Mouse (Mus musculus) right cerebral cortex, postnatal 10 days (tissue): ENCODE data around the gene Galnt14.

Source experiments
- DNase-seq, 2 experiments: peaks; one replicate each; pipeline ENCODE4 v3.0.0; 2021; ENCODE audit warnings: low spot score in 2 of 2

Galnt14 gene

DNA sequence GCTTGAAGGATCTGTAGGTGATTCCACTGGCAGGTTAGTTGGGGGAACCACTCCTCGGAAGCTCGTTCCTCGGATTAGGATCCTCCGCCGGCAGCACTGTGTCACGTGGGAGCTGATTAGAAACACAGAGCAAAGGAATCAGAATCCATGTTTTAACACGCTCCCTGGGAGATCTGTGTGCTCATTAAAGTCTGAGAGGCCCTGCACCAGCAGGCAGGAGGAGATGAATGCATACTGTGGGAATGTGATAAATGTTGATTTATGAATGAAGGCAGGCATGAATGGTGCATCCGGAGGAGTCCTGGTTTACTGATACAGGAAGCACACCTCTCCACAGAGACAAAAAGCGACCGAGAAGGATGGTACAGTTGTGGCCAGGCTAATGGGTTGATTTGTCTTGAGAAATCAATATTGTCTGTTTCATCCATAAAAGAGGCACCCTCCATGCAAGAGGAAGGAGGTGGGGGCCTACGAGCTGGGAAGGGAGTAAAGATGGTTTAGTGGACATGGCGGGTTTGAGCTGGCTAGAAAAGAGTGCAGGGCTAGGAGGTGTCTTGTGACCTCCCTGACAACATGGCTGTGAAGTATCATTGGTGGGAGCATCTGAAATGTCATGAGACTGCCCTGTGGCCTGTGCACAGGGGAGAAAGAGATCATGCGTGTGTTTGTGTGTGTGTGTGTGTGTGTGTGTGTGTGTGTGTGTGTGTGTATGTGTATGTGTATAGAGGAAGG is 202.3 kb downstream of the Galnt14 start:
- no peak for DNase-seq

- no peak for DNase-seq
These were observed 206.1 kb downstream of the Galnt14 start for GRCm38 (mm10) chr17:73504111-73504510.

DNA sequence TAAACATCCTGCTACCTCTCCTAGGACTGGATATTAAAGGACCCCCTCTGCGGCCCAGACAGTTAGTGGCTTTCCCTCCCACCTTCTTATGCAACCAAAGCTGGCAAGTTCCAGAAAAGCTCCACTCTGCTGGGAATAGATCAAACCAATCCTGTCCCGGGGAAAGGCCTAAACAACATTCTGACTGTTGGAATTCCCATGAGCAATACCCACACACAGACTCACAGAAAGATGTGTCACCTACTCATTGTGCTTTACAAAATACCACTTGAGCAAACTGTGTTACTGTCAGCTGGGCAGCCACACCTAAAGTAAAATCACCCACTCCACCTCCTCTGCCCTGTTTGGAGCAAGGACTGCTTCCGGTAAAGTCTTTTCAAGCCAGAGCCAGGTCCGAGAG is 207.6 kb downstream of the Galnt14 start:
- DNase-seq, result no peak

- peak; percentile 28 to 35 for DNase-seq
These were observed 220.7 kb downstream of the Galnt14 start for GRCm38 (mm10) chr17:73489519-73489918.

DNA sequence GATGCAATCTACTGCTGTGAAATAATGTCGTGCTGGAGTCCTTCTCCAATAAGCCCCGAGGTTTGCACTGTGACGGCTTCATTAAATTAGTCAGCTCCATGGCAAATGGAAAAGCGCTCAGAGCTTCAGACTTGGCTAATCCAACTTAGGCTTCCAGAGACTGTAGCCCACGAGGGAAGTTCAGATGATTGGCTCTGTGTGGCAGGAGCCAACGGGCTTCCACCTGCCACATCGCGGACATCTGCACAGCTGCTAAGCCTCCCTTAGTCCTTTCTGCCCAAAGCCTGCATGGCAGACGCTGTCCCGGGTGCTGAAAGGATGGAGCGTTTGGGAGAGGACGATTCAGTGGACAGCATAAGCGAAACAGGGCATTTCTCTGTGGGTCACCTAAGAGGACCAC is 222.5 kb downstream of the Galnt14 start:
- no peak for DNase-seq

GRCm38 (mm10) chr17:73487380-73487779 is 222.9 kb downstream of the Galnt14 start:
- no peak for DNase-seq

DNA sequence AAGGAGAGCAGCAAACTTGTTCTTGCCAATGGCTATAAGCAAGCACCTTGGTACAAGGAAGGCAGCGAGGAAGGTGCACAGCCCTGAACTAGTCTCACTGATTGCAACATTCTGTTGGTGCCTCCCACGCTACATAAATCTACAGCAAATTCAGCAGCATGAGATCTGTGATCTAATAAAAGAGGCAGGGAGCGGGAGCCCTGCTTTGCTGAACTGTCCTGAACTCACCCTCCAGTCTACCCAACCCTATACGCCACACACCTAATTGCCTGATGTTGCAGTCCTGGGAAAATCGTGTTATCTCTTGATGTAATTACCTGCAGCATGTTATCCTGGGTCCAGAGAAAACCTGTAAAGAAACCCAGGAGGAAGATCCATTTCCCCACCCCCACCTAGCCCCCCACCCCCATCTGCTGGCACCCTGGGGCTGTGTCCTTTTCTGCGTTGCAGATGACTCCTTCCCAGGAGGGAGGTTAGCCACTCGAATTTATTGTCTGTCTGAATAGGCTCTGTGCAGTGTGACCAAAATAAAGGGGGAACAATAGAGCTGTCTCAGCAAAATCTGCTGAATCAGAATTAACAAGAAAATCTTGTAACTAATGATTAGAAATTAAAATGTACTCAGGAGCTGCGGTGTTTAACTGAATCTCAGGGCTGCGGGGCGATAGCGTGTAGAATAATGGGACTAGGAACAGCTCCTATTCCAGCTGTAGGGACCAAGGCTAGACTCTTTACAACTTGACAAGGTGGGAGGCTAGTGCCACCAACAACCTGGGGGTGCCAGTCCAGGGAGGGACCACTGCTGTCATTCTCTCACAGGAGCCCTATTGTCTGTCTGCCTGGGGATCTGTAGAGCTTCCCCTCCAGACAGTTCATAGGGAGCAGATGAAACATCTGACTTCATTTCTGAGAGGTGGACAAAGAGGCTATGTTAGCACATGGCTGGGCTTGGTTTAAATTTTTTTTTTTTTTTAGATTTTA is 232.9 kb downstream of the Galnt14 start:
- peak in 1 of 2 experiments; percentile 40 for DNase-seq

GRCm38 (mm10) chr17:73474371-73474770 is 235.9 kb downstream of the Galnt14 start:
- DNase-seq, result no peak

- DNase-seq, result no peak
These were observed 237.2 kb downstream of the Galnt14 start for GRCm38 (mm10) chr17:73473012-73473411.

GRCm38 (mm10) chr17:73460874-73461273 is 249.4 kb downstream of the Galnt14 start:
- DNase-seq, result no peak

DNA sequence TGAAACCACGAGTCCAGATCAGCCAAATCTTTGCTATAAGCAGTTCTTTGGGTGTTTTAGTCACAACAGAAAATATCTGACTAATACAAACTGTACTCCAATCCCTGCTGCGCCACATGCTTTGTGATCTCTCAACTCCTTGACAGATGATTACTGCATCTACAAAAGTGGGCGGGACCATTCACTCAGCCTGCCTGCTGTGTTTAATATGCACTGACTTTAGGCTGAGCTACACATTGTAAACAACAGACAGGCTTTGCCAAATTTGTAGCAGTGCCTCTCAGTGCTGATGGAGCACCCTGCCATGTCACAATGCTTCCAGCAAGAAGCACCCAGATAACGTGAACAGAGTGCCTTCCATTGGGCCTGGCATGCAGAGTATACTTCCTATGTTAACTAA is 251.5 kb downstream of the Galnt14 start:
- no peak for DNase-seq

DNA sequence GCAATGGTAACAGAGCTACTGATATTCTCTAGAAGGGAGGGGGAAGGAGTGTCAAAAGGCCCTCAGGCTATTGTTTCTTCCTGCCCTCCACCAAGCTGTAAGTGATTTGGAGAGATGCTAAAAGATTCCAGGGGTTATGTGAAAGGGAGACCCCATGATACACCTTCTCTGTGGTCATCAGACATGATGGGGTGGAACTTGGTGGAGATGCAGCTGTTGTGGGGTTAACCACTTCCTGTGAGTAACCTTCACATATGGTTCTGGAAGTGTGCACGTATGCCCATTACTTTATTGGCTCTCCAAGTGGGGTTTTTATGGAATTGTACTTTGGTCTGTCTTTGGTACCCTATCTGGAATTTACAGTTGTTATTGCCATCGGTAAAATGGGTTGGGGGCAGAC is 253.7 kb downstream of the Galnt14 start:
- DNase-seq, result no peak

- no peak for DNase-seq
These were observed 256.6 kb downstream of the Galnt14 start for GRCm38 (mm10) chr17:73453646-73454045.

DNA sequence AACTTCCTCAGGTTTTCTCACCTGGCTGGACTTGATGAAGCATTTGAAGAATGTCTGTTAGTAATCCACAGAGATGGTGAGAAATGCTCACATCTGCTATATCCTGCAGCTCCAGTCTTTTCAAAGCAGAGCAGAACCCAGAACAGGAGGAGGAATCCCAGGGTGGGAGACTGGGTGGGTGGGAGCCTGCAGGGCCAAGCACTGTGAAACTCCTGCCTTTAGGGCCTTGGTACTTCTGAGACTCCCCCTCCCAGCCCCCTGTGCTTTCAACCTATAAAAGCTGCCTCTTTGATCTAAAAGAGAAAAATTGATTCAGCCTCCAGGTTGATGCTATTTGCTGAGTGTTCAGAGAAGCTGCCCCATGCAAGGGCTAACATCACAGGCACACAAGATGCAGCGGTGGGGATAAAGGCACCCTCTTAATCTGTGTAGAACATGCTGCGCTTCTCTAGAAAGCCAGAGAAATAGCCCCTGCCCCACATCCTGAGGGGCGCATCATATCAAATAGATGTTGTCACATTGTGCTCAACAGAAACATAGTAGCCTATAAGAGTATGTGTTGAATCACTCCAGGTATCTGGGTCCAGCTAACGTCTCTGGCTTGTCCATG is 258.0 kb downstream of the Galnt14 start:
- DNase-seq, result no peak

- DNase-seq, result no peak
These were observed 261.1 kb downstream of the Galnt14 start for GRCm38 (mm10) chr17:73449104-73449503.
